ENCODE assay signal across 19 mouse cellular contexts in the genomic region with DNA sequence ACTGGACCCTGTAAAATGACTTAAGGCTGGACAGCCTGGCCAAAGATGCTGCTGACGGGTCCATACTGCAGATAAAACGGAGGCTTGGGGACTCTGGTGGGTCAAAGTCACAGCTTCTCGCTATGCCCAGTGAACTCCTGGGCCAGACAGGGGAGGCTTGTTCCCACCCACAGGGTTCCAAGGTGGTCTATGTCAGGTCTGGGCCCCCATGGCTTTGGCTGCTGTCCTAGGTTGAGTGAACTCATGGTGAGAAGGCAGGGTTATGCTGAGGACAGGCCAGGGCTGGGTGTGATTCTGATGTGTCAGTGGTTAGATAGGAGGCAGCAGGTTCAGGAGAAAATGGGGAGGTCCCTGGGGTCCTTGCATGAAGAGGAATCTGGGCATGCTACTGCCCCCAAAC. TPM values are rescaled to one million over a fixed set of nuclear protein-coding genes. Genes with fewer than 3 reads are reported as not detected.
DNase-seq lines count a peak whose midpoint lies in the region; ATAC-seq lines count a peak whose summit lies in the region.
"Had no signal": no experiment of that assay in that cellular context is flagged by ENCODE, and none has a peak within 500 bp of the region (broad histone marks: within the 10 kb centered on the region; RNA-seq: fewer than 3 reads in every experiment).

No protein-coding gene starts in this region.

- H3K4me3 ChIP-seq in midbrain, embryonic 15.5 days: no peak overlapping the region
- H3K4me3 ChIP-seq in midbrain, embryonic 14.5 days (replicated peaks; ENCODE audit: low read depth, low read length): no peak overlapping the region
- H3K4me3 ChIP-seq: embryonic facial prominence, embryonic 10.5 days; embryonic facial prominence, embryonic 12.5 days; forebrain, embryonic 13.5 days; forebrain, embryonic 15.5 days had no signal

- no peaks in the 10 kb centered on the region for H3K27me3 ChIP-seq in midbrain, embryonic 15.5 days (replicated peaks)
- no peaks in the 10 kb centered on the region for H3K27me3 ChIP-seq in midbrain, embryonic 14.5 days (ENCODE audit: control insufficient read depth, insufficient read depth, low read length)
- H3K27me3 ChIP-seq: CH12.LX; forebrain, embryonic 15.5 days had no signal

- WGBS in midbrain, embryonic 15.5 days: 79% methylated on average over 3 of the region's 3 CpGs
- 83% methylated on average over 3 of the region's 3 CpGs for WGBS in midbrain, embryonic 14.5 days

- H3K9ac ChIP-seq in midbrain, embryonic 15.5 days: 0 out of 2 replicates have a peak overlapping the region, but pooled peaks have one; percentile 5
- no peak overlapping the region for H3K9ac ChIP-seq in midbrain, embryonic 14.5 days (replicated peaks; ENCODE audit: low read length)
- H3K9ac ChIP-seq: embryonic facial prominence, embryonic 12.5 days; forebrain, embryonic 15.5 days; forebrain, postnatal 0 days had no signal

- ATAC-seq in cerebellum, adult (ENCODE audit: insufficient number of reproducible peaks, low FRiP score, low TSS enrichment): no peak
- no peak for ATAC-seq in midbrain, embryonic 15.5 days (replicated peaks)
- ATAC-seq in midbrain, embryonic 14.5 days (ENCODE audit: low FRiP score, low TSS enrichment): no peak
- ATAC-seq: activated CD4-positive, CD25-positive, alpha-beta regulatory T cell, adult 4 months; CD4-positive, CD25-positive, alpha-beta regulatory T cell, adult 4 months; forebrain, embryonic 13.5 days; forebrain, embryonic 15.5 days; forebrain, postnatal 0 days; Patski had no signal

- H3K36me3 ChIP-seq in midbrain, embryonic 15.5 days (replicated peaks): no peaks in the 10 kb centered on the region
- H3K36me3 ChIP-seq in midbrain, embryonic 14.5 days (ENCODE audit: control insufficient read depth, insufficient read depth, low read length): no peaks in the 10 kb centered on the region
- H3K36me3 ChIP-seq: embryonic facial prominence, embryonic 10.5 days; embryonic facial prominence, embryonic 12.5 days; forebrain, embryonic 15.5 days; G1E had no signal

- DNase-seq in cerebellum, adult 11 months: peak; percentile 26
- no peak for DNase-seq in cerebellum, adult 8-10 months
- DNase-seq in cerebellum, adult 9-10 months: peak; percentile 50
- DNase-seq in midbrain, embryonic 14.5 days: no peak
- DNase-seq: adrenal gland, adult 8-10 months; adrenal gland, postnatal 14 days; forebrain, postnatal 0 days had no signal

- peaks cover 68% of the 10 kb centered on the region for H3K4me1 ChIP-seq in midbrain, embryonic 15.5 days
- peaks cover 34% of the 10 kb centered on the region for H3K4me1 ChIP-seq in midbrain, embryonic 14.5 days (ENCODE audit: control insufficient read depth, insufficient read depth, low read length)

- no peaks in the 10 kb centered on the region for H3K9me3 ChIP-seq in midbrain, embryonic 15.5 days
- H3K9me3 ChIP-seq in midbrain, embryonic 14.5 days (ENCODE audit: control insufficient read depth, low read length): no peaks in the 10 kb centered on the region
- H3K9me3 ChIP-seq: embryonic facial prominence, embryonic 10.5 days; embryonic facial prominence, embryonic 12.5 days; forebrain, embryonic 13.5 days; forebrain, embryonic 15.5 days; G1E had no signal

- H3K27ac ChIP-seq in midbrain, embryonic 15.5 days: no peak overlapping the region
- H3K27ac ChIP-seq in midbrain, embryonic 14.5 days (replicated peaks; ENCODE audit: low read depth, low read length): no peak overlapping the region
- H3K27ac ChIP-seq: embryonic facial prominence, embryonic 10.5 days; embryonic facial prominence, embryonic 12.5 days; forebrain, embryonic 13.5 days had no signal

- H3K4me2 ChIP-seq in midbrain, embryonic 15.5 days: no peak overlapping the region
- H3K4me2 ChIP-seq in midbrain, embryonic 14.5 days (ENCODE audit: low read length): no peak overlapping the region
- H3K4me2 ChIP-seq: embryonic facial prominence, embryonic 12.5 days; forebrain, embryonic 13.5 days; forebrain, embryonic 15.5 days had no signal

RNA-seq across cellular contexts. Expression of a gene that starts 8.1 kb away (rescaled TPM):
- polyA plus RNA-seq in midbrain, embryonic 15.5 days (2015; fragmentation: Nextera tagmentation; extraction: Ambion mirVana): 64.5 and 68.9 TPM in 2 replicates
- 50.0 and 61.4 TPM in 2 replicates for polyA plus RNA-seq in midbrain, embryonic 14.5 days (2014; fragmentation: Nextera tagmentation; extraction: Ambion mirVana)

RNA-seq across cellular contexts. Expression of a gene that starts 46.0 kb away (rescaled TPM):
- 0.43 and 0.59 TPM in 2 replicates for polyA plus RNA-seq in midbrain, embryonic 15.5 days (2015; fragmentation: Nextera tagmentation; extraction: Ambion mirVana)
- 0.43 TPM in 1 of 2 replicates, not detected in the other for polyA plus RNA-seq in midbrain, embryonic 14.5 days (2014; fragmentation: Nextera tagmentation; extraction: Ambion mirVana)
- polyA plus RNA-seq: Patski had no signal

RNA-seq across cellular contexts. Expression of a gene that starts 55.0 kb away (rescaled TPM):
- 1.0 and 1.6 TPM in 2 replicates for polyA plus RNA-seq in midbrain, embryonic 15.5 days (2015; fragmentation: Nextera tagmentation; extraction: Ambion mirVana)
- 0.84 and 1.3 TPM in 2 replicates for polyA plus RNA-seq in midbrain, embryonic 14.5 days (2014; fragmentation: Nextera tagmentation; extraction: Ambion mirVana)
- polyA plus RNA-seq: forebrain, embryonic 11.5 days had no signal

Comparison
In these comparisons a context has a peak if more than half of its experiments do, and no peak if none do; other contexts are left out.
1. DNase-seq: peak in cerebellum, adult 11 months (single experiment) and cerebellum, adult 9-10 months (single experiment); none in cerebellum, adult 8-10 months (single experiment) and midbrain, embryonic 14.5 days (single experiment).